In the genomic region with DNA sequence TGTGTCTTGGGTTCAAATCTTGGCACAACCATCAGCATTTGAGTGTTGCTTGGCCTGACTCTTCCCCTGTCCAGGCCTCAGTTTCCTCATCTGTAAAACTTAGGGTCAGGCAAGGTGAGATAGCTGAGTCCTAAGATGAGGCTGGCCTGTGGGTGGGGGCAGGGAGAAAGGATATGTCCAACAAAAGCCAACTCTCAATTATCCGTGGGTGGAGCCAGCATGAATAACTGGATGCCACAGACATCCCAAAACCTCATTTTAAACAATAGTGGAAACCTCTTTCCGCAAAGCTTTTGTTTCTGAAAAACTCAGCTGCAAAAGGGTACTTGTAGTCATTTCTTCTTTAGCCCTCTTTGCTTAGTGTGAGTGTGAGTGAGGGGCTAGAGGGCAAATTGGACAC, we compare ENCODE assay signal across 11 mouse cellular contexts. TPM values are rescaled to one million over a fixed set of nuclear protein-coding genes. Genes with fewer than 3 reads are reported as not detected.
A peak's percentile ranks its signal among the peaks of the same experiment; 100 is the strongest.
DNase-seq lines count a peak whose midpoint lies in the region; ATAC-seq lines count a peak whose summit lies in the region.
"Had no signal": no experiment of that assay in that cellular context is flagged by ENCODE, and none has a peak within 500 bp of the region (broad histone marks: within the 10 kb centered on the region; RNA-seq: fewer than 3 reads in every experiment).

No protein-coding gene starts in this region.

- no peaks in the 10 kb centered on the region for H3K27me3 ChIP-seq in heart, embryonic 15.5 days
- no peaks in the 10 kb centered on the region for H3K27me3 ChIP-seq in hindbrain, embryonic 13.5 days
- no peaks in the 10 kb centered on the region for H3K27me3 ChIP-seq in midbrain, embryonic 15.5 days (replicated peaks)

- no peaks in the 10 kb centered on the region for H3K36me3 ChIP-seq in heart, embryonic 15.5 days
- H3K36me3 ChIP-seq in hindbrain, embryonic 13.5 days: no peaks in the 10 kb centered on the region
- H3K36me3 ChIP-seq in midbrain, embryonic 15.5 days (replicated peaks): no peaks in the 10 kb centered on the region

- H3K4me3 ChIP-seq in heart, embryonic 15.5 days: no peak overlapping the region
- peak overlapping the region; percentile 84 for H3K4me3 ChIP-seq in hindbrain, embryonic 13.5 days
- peak overlapping the region; percentile 88; the same call in 1 of the 2 replicates for H3K4me3 ChIP-seq in midbrain, embryonic 15.5 days

- intact Hi-C loops in heart, postnatal 14 days (cut with DNase I): no loop called here

- H3K4me1 ChIP-seq in heart, embryonic 15.5 days (replicated peaks): peaks cover 86% of the 10 kb centered on the region
- H3K4me1 ChIP-seq in hindbrain, embryonic 13.5 days (replicated peaks): peaks cover 85% of the 10 kb centered on the region
- H3K4me1 ChIP-seq in midbrain, embryonic 15.5 days: peaks cover 68% of the 10 kb centered on the region

- H3K9ac ChIP-seq in heart, embryonic 15.5 days: no peak overlapping the region
- H3K9ac ChIP-seq in hindbrain, embryonic 13.5 days: peak overlapping the region; percentile 96
- H3K9ac ChIP-seq in midbrain, embryonic 15.5 days: no peak overlapping the region
- H3K9ac ChIP-seq: liver, embryonic 14.5 days had no signal

- ATAC-seq in heart, embryonic 15.5 days (replicated peaks; ENCODE audit: insufficient number of reproducible peaks, insufficient read depth, low FRiP score, low read depth): no peak
- ATAC-seq in hindbrain, embryonic 13.5 days (ENCODE audit: low FRiP score): no peak
- no peak for ATAC-seq in midbrain, embryonic 15.5 days (replicated peaks)
- no peak for ATAC-seq in inflammation-experienced regulatory T-cells, adult 6 months

- no peak for DNase-seq in heart, postnatal 14 days
- DNase-seq in R1 (ENCODE audit: low read depth, low spot score): peak; percentile 38
- DNase-seq in cerebellum, postnatal 36 days: no peak
- no peak for DNase-seq in urinary bladder, postnatal 14 days (ENCODE audit: low spot score)
- DNase-seq: adrenal gland, postnatal 10 days; thymus, postnatal 14 days had no signal

- WGBS in heart, embryonic 15.5 days: 62% methylated on average over 2 of the region's 2 CpGs
- WGBS in hindbrain, embryonic 13.5 days: 24% methylated on average over 2 of the region's 2 CpGs
- 32% methylated on average over 2 of the region's 2 CpGs for WGBS in midbrain, embryonic 15.5 days

- H3K27ac ChIP-seq in heart, embryonic 15.5 days: peak overlapping the region; percentile 96; the same call in 1 of the 2 replicates
- peak overlapping the region; percentile 96 for H3K27ac ChIP-seq in hindbrain, embryonic 13.5 days
- 0 out of 2 replicates have a peak overlapping the region, but pooled peaks have one; percentile 6 for H3K27ac ChIP-seq in midbrain, embryonic 15.5 days
- H3K27ac ChIP-seq: liver, embryonic 14.5 days had no signal

- no peaks in the 10 kb centered on the region for H3K9me3 ChIP-seq in heart, embryonic 15.5 days (replicated peaks)
- no peaks in the 10 kb centered on the region for H3K9me3 ChIP-seq in hindbrain, embryonic 13.5 days
- H3K9me3 ChIP-seq in midbrain, embryonic 15.5 days: no peaks in the 10 kb centered on the region

- peak overlapping the region; percentile 76 for H3K4me2 ChIP-seq in heart, embryonic 15.5 days
- peak overlapping the region; percentile 97 for H3K4me2 ChIP-seq in hindbrain, embryonic 13.5 days
- peak overlapping the region; percentile 91 for H3K4me2 ChIP-seq in midbrain, embryonic 15.5 days

RNA-seq across cellular contexts. Expression of a gene that starts 2.3 kb away (rescaled TPM):
- 17.7 and 17.9 TPM in 2 replicates for polyA plus RNA-seq in heart, embryonic 15.5 days (2015; fragmentation: Nextera tagmentation; extraction: Ambion mirVana)
- total RNA-seq in heart, postnatal 14 days (2021): 10 to 100 TPM; 20.8 to 23.0 TPM
- 21.8 and 22.5 TPM in 2 replicates for polyA plus RNA-seq in hindbrain, embryonic 13.5 days (2015; fragmentation: Nextera tagmentation; extraction: Ambion mirVana)
- 12.3 and 17.3 TPM in 2 replicates for polyA plus RNA-seq in midbrain, embryonic 15.5 days (2015; fragmentation: Nextera tagmentation; extraction: Ambion mirVana)
- under 1 TPM; 0.15 to 0.36 (median 0.16) TPM for polyA plus RNA-seq in inflammation-experienced regulatory T-cells, adult 6 months (2017; shearing (Covaris generic))

RNA-seq across cellular contexts. Expression of a gene that starts 28.0 kb away (rescaled TPM):
- 118 and 125 TPM in 2 replicates for polyA plus RNA-seq in heart, embryonic 15.5 days (2015; fragmentation: Nextera tagmentation; extraction: Ambion mirVana)
- total RNA-seq in heart, postnatal 14 days (2021): 100 to 1,000 TPM; 119 to 137 TPM
- 169 and 188 TPM in 2 replicates for polyA plus RNA-seq in hindbrain, embryonic 13.5 days (2015; fragmentation: Nextera tagmentation; extraction: Ambion mirVana)
- 139 and 154 TPM in 2 replicates for polyA plus RNA-seq in midbrain, embryonic 15.5 days (2015; fragmentation: Nextera tagmentation; extraction: Ambion mirVana)
- polyA plus RNA-seq in inflammation-experienced regulatory T-cells, adult 6 months (2017; shearing (Covaris generic)): 10 to 100 TPM; 17.3 to 41.9 (median 31.7) TPM

RNA-seq across cellular contexts. Expression of a gene that starts 37.2 kb away (rescaled TPM):
- 5.6 and 7.1 TPM in 2 replicates for polyA plus RNA-seq in heart, embryonic 15.5 days (2015; fragmentation: Nextera tagmentation; extraction: Ambion mirVana)
- 1 to 10 TPM; 3.0 to 3.1 TPM for total RNA-seq in heart, postnatal 14 days (2021)
- polyA plus RNA-seq in hindbrain, embryonic 13.5 days (2015; fragmentation: Nextera tagmentation; extraction: Ambion mirVana): 9.6 and 10.0 TPM in 2 replicates
- polyA plus RNA-seq in midbrain, embryonic 15.5 days (2015; fragmentation: Nextera tagmentation; extraction: Ambion mirVana): 8.1 and 8.4 TPM in 2 replicates
- polyA plus RNA-seq in inflammation-experienced regulatory T-cells, adult 6 months (2017; shearing (Covaris generic)): 1 to 10 TPM; 3.1 to 5.8 (median 4.2) TPM

RNA-seq across cellular contexts. Expression of a gene that starts 42.9 kb away (rescaled TPM):
- polyA plus RNA-seq in heart, embryonic 15.5 days (2015; fragmentation: Nextera tagmentation; extraction: Ambion mirVana): 14.7 and 20.7 TPM in 2 replicates
- 10 to 100 TPM; 12.1 to 14.7 TPM for total RNA-seq in heart, postnatal 14 days (2021)
- 6.3 and 7.3 TPM in 2 replicates for polyA plus RNA-seq in hindbrain, embryonic 13.5 days (2015; fragmentation: Nextera tagmentation; extraction: Ambion mirVana)
- 5.2 and 5.8 TPM in 2 replicates for polyA plus RNA-seq in midbrain, embryonic 15.5 days (2015; fragmentation: Nextera tagmentation; extraction: Ambion mirVana)
- 1 to 10 TPM in 1 of 3 experiments, under 1 TPM in 2; 0.78 to 1.6 (median 0.84) TPM for polyA plus RNA-seq in inflammation-experienced regulatory T-cells, adult 6 months (2017; shearing (Covaris generic))

RNA-seq across cellular contexts. Expression of a gene that starts 43.0 kb away (rescaled TPM):
- 78.3 and 79.6 TPM in 2 replicates for polyA plus RNA-seq in heart, embryonic 15.5 days (2015; fragmentation: Nextera tagmentation; extraction: Ambion mirVana)
- 100 to 1,000 TPM; 121 to 123 TPM for total RNA-seq in heart, postnatal 14 days (2021)
- polyA plus RNA-seq in hindbrain, embryonic 13.5 days (2015; fragmentation: Nextera tagmentation; extraction: Ambion mirVana): 52.7 and 54.8 TPM in 2 replicates
- 62.1 and 65.5 TPM in 2 replicates for polyA plus RNA-seq in midbrain, embryonic 15.5 days (2015; fragmentation: Nextera tagmentation; extraction: Ambion mirVana)
- polyA plus RNA-seq in inflammation-experienced regulatory T-cells, adult 6 months (2017; shearing (Covaris generic)): 10 to 100 TPM; 21.1 to 28.7 (median 25.3) TPM

Comparison
In these comparisons a context has a peak if more than half of its experiments do, and no peak if none do; other contexts are left out.
1. H3K27ac ChIP-seq: peak in every context shown above with its lines; median percentile 96 in heart, embryonic 15.5 days; 96 in hindbrain, embryonic 13.5 days; 6 in midbrain, embryonic 15.5 days.